Mouse (Mus musculus) ES-E14 (cell line): Measurements from ENCODE around the gene Prrc2b.

Source experiments
- CHD2 ChIP-seq: IDR thresholded peaks from 2 replicates; pipeline ENCODE4 v1.6.1; 2014; ENCODE audit warnings: mild to moderate bottlenecking, low read depth, low read length, inconsistent platforms
- HCFC1 ChIP-seq: IDR thresholded peaks from 2 replicates; pipeline ENCODE4 v1.6.1; 2012; ENCODE audit warnings: low read length, inconsistent platforms, borderline replicate concordance; ENCODE audit not compliant: insufficient read depth
- MAFK ChIP-seq: IDR thresholded peaks from 2 replicates; pipeline ENCODE4 v1.6.1; 2014; ENCODE audit warnings: mild to moderate bottlenecking, low read depth, low read length, inconsistent platforms; ENCODE audit not compliant: insufficient read depth
- ZC3H11A ChIP-seq: IDR thresholded peaks from 2 replicates; pipeline ENCODE4 v1.6.1; 2012; ENCODE audit warnings: low read depth, mild to moderate bottlenecking, inconsistent platforms, low read length, borderline replicate concordance
- ZNF384 ChIP-seq: IDR thresholded peaks from 2 replicates; pipeline ENCODE4 v1.6.1; 2012; ENCODE audit warnings: low read depth, low read length, inconsistent platforms

DNA sequence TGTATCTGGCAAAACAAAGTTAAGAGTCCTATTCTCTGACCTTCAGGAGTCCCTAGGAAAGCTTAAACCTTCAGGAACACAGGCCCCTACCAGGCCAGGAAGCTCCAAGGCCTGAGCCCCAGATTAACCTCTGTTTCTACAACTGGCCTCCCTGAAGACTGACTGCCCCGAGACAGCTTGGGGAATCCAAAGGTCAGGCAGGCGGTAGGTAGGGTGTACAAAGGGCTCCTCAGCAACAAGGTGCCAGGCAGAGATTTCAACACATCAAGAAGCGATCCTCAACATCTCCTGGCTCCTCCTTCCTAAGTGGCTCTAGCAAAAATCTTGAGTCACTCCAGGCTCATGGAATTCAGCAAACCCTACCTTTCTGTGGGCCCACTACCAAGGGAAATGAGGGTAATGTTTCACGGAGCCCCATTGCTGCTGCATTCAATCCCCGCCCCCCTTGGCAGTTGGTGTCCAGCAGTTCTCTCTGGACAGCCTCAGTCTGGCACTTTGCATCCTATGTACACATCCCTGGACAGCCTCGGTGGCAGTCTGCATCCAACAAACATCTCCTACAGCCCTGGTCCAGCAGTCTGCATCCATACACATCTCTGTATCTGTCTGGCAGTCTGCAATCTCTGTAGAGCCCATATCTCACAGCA is 108.1 kb downstream of the Prrc2b start:
- TF ChIP-seq HCFC1: no peak
- no peak for TF ChIP-seq MAFK
- no peak for TF ChIP-seq CHD2
- no peak for TF ChIP-seq ZC3H11A
- no peak for TF ChIP-seq ZNF384
